Mouse (Mus musculus) macrophage (primary cell): ENCODE measurements around the gene Abhd12b. TPM values are rescaled to one million over a fixed set of nuclear protein-coding genes. Genes with fewer than 3 reads are reported as not detected.

Experiments used
- polyA plus RNA-seq: library from polyadenylated mRNA; stranded (reverse); fragments of 250-400 nt; gene quantifications from 3 replicates; pipeline ENCODE4 v1.2.4, GENCODE M21; 2018; ENCODE audit warnings: inconsistent platforms

Gene Abhd12b
- polyA plus RNA-seq, 1 experiment from 2014 or later, result not detected

Other genes with a start within 250 kb of the Abhd12b start
- 38.7 to 58.7 TPM (median 45.1 TPM) in 3 replicates for gene Sav1, start 167.1 kb upstream of the Abhd12b start, polyA plus RNA-seq
- gene Nin, start 40.4 kb upstream of the Abhd12b start, polyA plus RNA-seq, result 14.2 to 22.1 TPM (median 14.3 TPM) in 3 replicates
- 33.2 to 54.7 TPM (median 51.6 TPM) in 3 replicates for gene Pygl, start 77.3 kb downstream of the Abhd12b start, polyA plus RNA-seq
- gene Trim9, start 193.5 kb downstream of the Abhd12b start, polyA plus RNA-seq, result 0.04 to 0.05 TPM in 2 of 3 replicates, not detected in the other